ENCODE assay signal across 8 mouse cellular contexts in genomic region chr11:74863471-74863870, GRCm38 (mm10). TPM values are rescaled to one million over a fixed set of nuclear protein-coding genes. Genes with fewer than 3 reads are reported as not detected.
A peak's percentile ranks its signal among the peaks of the same experiment; 100 is the strongest.
DNase-seq lines count a peak whose midpoint lies in the region; ATAC-seq and TF ChIP-seq lines count a peak whose summit lies in the region.

No protein-coding gene starts in this region.

- peaks cover 45% of the 10 kb centered on the region for H3K36me3 ChIP-seq in forebrain, embryonic 14.5 days (ENCODE audit: control insufficient read depth, insufficient read depth, low read length)
- H3K36me3 ChIP-seq in forebrain, embryonic 11.5 days (ENCODE audit: control insufficient read depth, insufficient read depth, low read length): no peaks in the 10 kb centered on the region
- H3K36me3 ChIP-seq in midbrain, embryonic 10.5 days: peaks cover 68% of the 10 kb centered on the region
- peaks cover 21% of the 10 kb centered on the region for H3K36me3 ChIP-seq in midbrain, embryonic 15.5 days (replicated peaks)
- H3K36me3 ChIP-seq in intestine, postnatal 0 days (ENCODE audit: control insufficient read depth, insufficient read depth): peaks cover 8% of the 10 kb centered on the region
- H3K36me3 ChIP-seq in stomach, postnatal 0 days (ENCODE audit: control insufficient read depth, insufficient read depth, low read length): no peaks in the 10 kb centered on the region; the same call in 1 of the 2 replicates

- DNase-seq in forebrain, embryonic 14.5 days (ENCODE audit: low spot score): peak; percentile 37
- DNase-seq in forebrain, embryonic 11.5 days (ENCODE audit: low spot score): no peak
- peak; percentile 52 for DNase-seq in midbrain, embryonic 10.5 days (ENCODE audit: low spot score)
- no peak for DNase-seq in stomach, postnatal 0 days (ENCODE audit: low spot score)
- DNase-seq in thymus, postnatal 36 days: no peak
- DNase-seq in thymus, postnatal 4 days: no peak

- no peak overlapping the region for H3K27ac ChIP-seq in forebrain, embryonic 14.5 days (ENCODE audit: low read depth, low read length)
- no peak overlapping the region for H3K27ac ChIP-seq in forebrain, embryonic 11.5 days (ENCODE audit: low read depth, low read length)
- no peak overlapping the region for H3K27ac ChIP-seq in midbrain, embryonic 10.5 days (replicated peaks)
- no peak overlapping the region for H3K27ac ChIP-seq in midbrain, embryonic 15.5 days
- no peak overlapping the region for H3K27ac ChIP-seq in intestine, postnatal 0 days (ENCODE audit: low read depth, low read length)
- no peak overlapping the region for H3K27ac ChIP-seq in stomach, postnatal 0 days (replicated peaks)

- H3K27me3 ChIP-seq in forebrain, embryonic 14.5 days (replicated peaks; ENCODE audit: control insufficient read depth, insufficient read depth, low read length): no peaks in the 10 kb centered on the region
- no peaks in the 10 kb centered on the region for H3K27me3 ChIP-seq in forebrain, embryonic 11.5 days (ENCODE audit: control insufficient read depth, insufficient read depth, low read length)
- H3K27me3 ChIP-seq in midbrain, embryonic 10.5 days (ENCODE audit: low read depth, poor library complexity, severe bottlenecking): no peaks in the 10 kb centered on the region
- H3K27me3 ChIP-seq in midbrain, embryonic 15.5 days (replicated peaks): no peaks in the 10 kb centered on the region
- H3K27me3 ChIP-seq in intestine, postnatal 0 days (replicated peaks; ENCODE audit: control insufficient read depth, insufficient read depth, low read length): no peaks in the 10 kb centered on the region
- no peaks in the 10 kb centered on the region for H3K27me3 ChIP-seq in stomach, postnatal 0 days (ENCODE audit: control insufficient read depth, insufficient read depth, low read length)

- WGBS in forebrain, embryonic 14.5 days: 27% methylated on average over 11 of the region's 11 CpGs
- 22% methylated on average over 11 of the region's 11 CpGs for WGBS in forebrain, embryonic 11.5 days
- WGBS in midbrain, embryonic 10.5 days: 25% methylated on average over 11 of the region's 11 CpGs
- 27% methylated on average over 11 of the region's 11 CpGs for WGBS in midbrain, embryonic 15.5 days
- WGBS in intestine, postnatal 0 days: 25% methylated on average over 11 of the region's 11 CpGs
- 43% methylated on average over 11 of the region's 11 CpGs for WGBS in stomach, postnatal 0 days

- no peak for ATAC-seq in forebrain, embryonic 14.5 days
- no peak for ATAC-seq in forebrain, embryonic 11.5 days (replicated peaks; ENCODE audit: low FRiP score)
- ATAC-seq in midbrain, embryonic 15.5 days (replicated peaks): no peak
- ATAC-seq in intestine, postnatal 0 days: no peak
- ATAC-seq in stomach, postnatal 0 days (ENCODE audit: low FRiP score, low TSS enrichment): no peak

- TF ChIP-seq EP300 in stomach, postnatal 0 days (optimal IDR thresholded peaks at IDR 0.05): no peak

- H3K4me2 ChIP-seq in forebrain, embryonic 14.5 days (ENCODE audit: low read length): no peak overlapping the region
- H3K4me2 ChIP-seq in forebrain, embryonic 11.5 days (ENCODE audit: low read depth, low read length, severe bottlenecking): no peak overlapping the region
- no peak overlapping the region for H3K4me2 ChIP-seq in midbrain, embryonic 15.5 days
- no peak overlapping the region for H3K4me2 ChIP-seq in intestine, postnatal 0 days (replicated peaks; ENCODE audit: low read depth)
- no peak overlapping the region for H3K4me2 ChIP-seq in stomach, postnatal 0 days (replicated peaks; ENCODE audit: low read depth)

- H3K4me3 ChIP-seq in forebrain, embryonic 14.5 days (ENCODE audit: low read depth, low read length): no peak overlapping the region
- H3K4me3 ChIP-seq in forebrain, embryonic 11.5 days (ENCODE audit: low read depth, low read length): no peak overlapping the region
- H3K4me3 ChIP-seq in midbrain, embryonic 10.5 days: no peak overlapping the region
- no peak overlapping the region for H3K4me3 ChIP-seq in midbrain, embryonic 15.5 days
- H3K4me3 ChIP-seq in intestine, postnatal 0 days (ENCODE audit: low read depth, low read length): no peak overlapping the region
- H3K4me3 ChIP-seq in stomach, postnatal 0 days (ENCODE audit: low read depth, low read length): no peak overlapping the region

- no peaks in the 10 kb centered on the region for H3K9me3 ChIP-seq in forebrain, embryonic 14.5 days (replicated peaks; ENCODE audit: control insufficient read depth, low read length)
- no peaks in the 10 kb centered on the region for H3K9me3 ChIP-seq in forebrain, embryonic 11.5 days (ENCODE audit: control insufficient read depth, low read length)
- H3K9me3 ChIP-seq in midbrain, embryonic 10.5 days (replicated peaks): no peaks in the 10 kb centered on the region
- no peaks in the 10 kb centered on the region for H3K9me3 ChIP-seq in midbrain, embryonic 15.5 days
- H3K9me3 ChIP-seq in intestine, postnatal 0 days (ENCODE audit: control insufficient read depth): no peaks in the 10 kb centered on the region
- H3K9me3 ChIP-seq in stomach, postnatal 0 days (ENCODE audit: control insufficient read depth, low read length): no peaks in the 10 kb centered on the region

- no peak overlapping the region for H3K9ac ChIP-seq in forebrain, embryonic 14.5 days (ENCODE audit: low read length)
- no peak overlapping the region for H3K9ac ChIP-seq in forebrain, embryonic 11.5 days (ENCODE audit: low read length)
- no peak overlapping the region; the same call in 1 of the 2 replicates for H3K9ac ChIP-seq in midbrain, embryonic 15.5 days
- H3K9ac ChIP-seq in intestine, postnatal 0 days (ENCODE audit: low read depth, low read length): no peak overlapping the region
- no peak overlapping the region for H3K9ac ChIP-seq in stomach, postnatal 0 days (ENCODE audit: low read length)

- TF ChIP-seq CTCF in intestine, postnatal 0 days (IDR thresholded peaks at IDR 0.05; ENCODE audit: low read depth): peak; percentile 73
- peak; percentile 76 for TF ChIP-seq CTCF in stomach, postnatal 0 days (IDR thresholded peaks at IDR 0.05; ENCODE audit: low read depth)

- no peaks in the 10 kb centered on the region for H3K4me1 ChIP-seq in forebrain, embryonic 14.5 days (ENCODE audit: control insufficient read depth, insufficient read depth, low read length)
- H3K4me1 ChIP-seq in forebrain, embryonic 11.5 days (replicated peaks; ENCODE audit: control insufficient read depth, insufficient read depth, low read length): no peaks in the 10 kb centered on the region
- no peaks in the 10 kb centered on the region for H3K4me1 ChIP-seq in midbrain, embryonic 10.5 days
- H3K4me1 ChIP-seq in midbrain, embryonic 15.5 days: no peaks in the 10 kb centered on the region
- H3K4me1 ChIP-seq in intestine, postnatal 0 days (replicated peaks; ENCODE audit: control insufficient read depth, insufficient read depth, low read length): no peaks in the 10 kb centered on the region
- H3K4me1 ChIP-seq in stomach, postnatal 0 days (replicated peaks; ENCODE audit: control insufficient read depth, insufficient read depth): no peaks in the 10 kb centered on the region

RNA-seq across cellular contexts. Expression of gene Mnt, which starts 32.8 kb away (rescaled TPM):
- polyA plus RNA-seq in forebrain, embryonic 14.5 days (2014; fragmentation: Nextera tagmentation; extraction: Ambion mirVana): 6.8 and 7.6 TPM in 2 replicates
- polyA plus RNA-seq in forebrain, embryonic 11.5 days (2014; fragmentation: Nextera tagmentation; extraction: Ambion mirVana): 5.8 and 6.0 TPM in 2 replicates
- polyA plus RNA-seq in midbrain, embryonic 10.5 days (2016; fragmentation: Nextera tagmentation; extraction: Ambion mirVana): 4.2 and 5.5 TPM in 2 replicates
- polyA plus RNA-seq in midbrain, embryonic 15.5 days (2015; fragmentation: Nextera tagmentation; extraction: Ambion mirVana): 9.9 and 10.2 TPM in 2 replicates
- 5.3 and 5.8 TPM in 2 replicates for polyA plus RNA-seq in intestine, postnatal 0 days (2015; fragmentation: Nextera tagmentation; extraction: Ambion mirVana)
- 2.5 and 2.6 TPM in 2 replicates for polyA plus RNA-seq in stomach, postnatal 0 days (2015; fragmentation: Nextera tagmentation; extraction: Ambion mirVana)

RNA-seq across cellular contexts. Expression of gene Sgsm2, which starts 33.4 kb away (rescaled TPM):
- polyA plus RNA-seq in forebrain, embryonic 14.5 days (2014; fragmentation: Nextera tagmentation; extraction: Ambion mirVana): 8.3 and 10.6 TPM in 2 replicates
- 8.6 and 9.2 TPM in 2 replicates for polyA plus RNA-seq in forebrain, embryonic 11.5 days (2014; fragmentation: Nextera tagmentation; extraction: Ambion mirVana)
- polyA plus RNA-seq in midbrain, embryonic 10.5 days (2016; fragmentation: Nextera tagmentation; extraction: Ambion mirVana): 7.6 and 9.5 TPM in 2 replicates
- 31.2 and 33.9 TPM in 2 replicates for polyA plus RNA-seq in midbrain, embryonic 15.5 days (2015; fragmentation: Nextera tagmentation; extraction: Ambion mirVana)
- polyA plus RNA-seq in intestine, postnatal 0 days (2015; fragmentation: Nextera tagmentation; extraction: Ambion mirVana): 2.3 and 2.4 TPM in 2 replicates
- polyA plus RNA-seq in stomach, postnatal 0 days (2015; fragmentation: Nextera tagmentation; extraction: Ambion mirVana): 3.4 and 4.1 TPM in 2 replicates

RNA-seq across cellular contexts. Expression of gene Tsr1, which starts 34.4 kb away (rescaled TPM):
- polyA plus RNA-seq in forebrain, embryonic 14.5 days (2014; fragmentation: Nextera tagmentation; extraction: Ambion mirVana): 33.2 and 38.2 TPM in 2 replicates
- polyA plus RNA-seq in forebrain, embryonic 11.5 days (2014; fragmentation: Nextera tagmentation; extraction: Ambion mirVana): 54.0 and 57.4 TPM in 2 replicates
- 46.3 and 49.7 TPM in 2 replicates for polyA plus RNA-seq in midbrain, embryonic 10.5 days (2016; fragmentation: Nextera tagmentation; extraction: Ambion mirVana)
- polyA plus RNA-seq in midbrain, embryonic 15.5 days (2015; fragmentation: Nextera tagmentation; extraction: Ambion mirVana): 26.3 and 28.6 TPM in 2 replicates
- 16.8 and 17.5 TPM in 2 replicates for polyA plus RNA-seq in intestine, postnatal 0 days (2015; fragmentation: Nextera tagmentation; extraction: Ambion mirVana)
- polyA plus RNA-seq in stomach, postnatal 0 days (2015; fragmentation: Nextera tagmentation; extraction: Ambion mirVana): 22.3 and 22.5 TPM in 2 replicates

Comparison
In these comparisons a context has a peak if more than half of its experiments do, and no peak if none do; other contexts are left out.
1. DNase-seq: peak in forebrain, embryonic 14.5 days (single experiment) and midbrain, embryonic 10.5 days (single experiment); none in forebrain, embryonic 11.5 days (single experiment), stomach, postnatal 0 days (single experiment), thymus, postnatal 36 days (0 of 2) and thymus, postnatal 4 days (single experiment).